Mouse (Mus musculus) CH12.LX (cell line): ENCODE measurements around the gene Fggy.

Experiments used
- BHLHE40 ChIP-seq: IDR thresholded peaks from 2 replicates; pipeline ENCODE4 v1.6.1; 2011; ENCODE audit warnings: mild to moderate bottlenecking, low read depth, low read length, improper control_type of control experiment
- CHD2 ChIP-seq: IDR thresholded peaks from 2 replicates; pipeline ENCODE4 v1.6.1; 2011; ENCODE audit warnings: low read length, improper control_type of control experiment
- CTCF ChIP-seq, 2 experiments: IDR thresholded peaks in 1 of 2; conservative IDR thresholded peaks in 1 of 2; 2 replicates each; pipeline ENCODE4 v1.5.1; 2011 to 2012; ENCODE audit warnings: low read depth in 2 of 2, low read length in 2 of 2, improper control_type of control experiment in 1 of 2, inconsistent platforms in 1 of 2, mild to moderate bottlenecking in 1 of 2, moderate library complexity in 1 of 2
- MAX ChIP-seq: IDR thresholded peaks from 2 replicates; pipeline ENCODE4 v1.6.1; 2011; ENCODE audit warnings: low read length, improper control_type of control experiment
- POLR2A ChIP-seq: IDR thresholded peaks from 2 replicates; pipeline ENCODE4 v1.6.1; 2011; ENCODE audit warnings: low read depth, mild to moderate bottlenecking, improper control_type of control experiment, low read length
- ZKSCAN1 ChIP-seq: IDR thresholded peaks from 2 replicates; pipeline ENCODE4 v1.6.1; 2012; ENCODE audit warnings: low read depth, inconsistent platforms, low read length, improper control_type of control experiment, borderline replicate concordance
- ZNF384 ChIP-seq: IDR thresholded peaks from 2 replicates; pipeline ENCODE4 v1.6.1; 2012; ENCODE audit warnings: low read depth, low read length, improper control_type of control experiment, inconsistent platforms

DNA sequence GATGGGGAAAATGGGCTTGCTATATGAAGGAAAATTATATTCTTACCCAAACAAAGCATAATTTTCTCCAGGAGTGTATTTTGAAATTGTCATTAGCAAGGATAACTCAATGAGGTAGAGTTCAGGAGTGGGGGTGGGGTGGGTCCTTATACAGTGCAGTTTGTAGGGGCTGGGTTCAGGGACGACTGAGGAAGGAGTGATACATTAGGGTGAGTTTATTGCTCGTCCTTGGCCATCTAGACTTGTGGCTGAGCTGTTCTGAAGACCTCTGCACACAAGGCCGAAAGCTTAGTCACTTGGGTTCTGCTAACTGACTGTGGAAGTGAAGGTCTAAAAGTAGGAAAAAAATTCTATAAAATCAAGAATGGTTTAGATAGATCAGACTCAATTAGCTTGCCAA, 14.3 kb downstream of the Fggy start:
- TF ChIP-seq MAX (no peak), ZNF384 (no peak), BHLHE40 (no peak), CTCF (conservative IDR thresholded peaks at IDR 0.05 in 1 of 2, IDR thresholded peaks at IDR 0.05 in 1 of 2; ENCODE audit: low read depth in 2 of 2, low read length in 2 of 2) (no peak), CHD2 (no peak), POLR2A (no peak), ZKSCAN1 (no peak)
